Mouse (Mus musculus) brain, embryonic 14.5 days (tissue): ENCODE results near the gene Ecm2. TPM values are rescaled to one million over a fixed set of nuclear protein-coding genes. Genes with fewer than 3 reads are reported as not detected.

Experiments
- DNase-seq: peaks from one replicate; pipeline ENCODE4 v3.0.0-alpha.2; 2011; ENCODE audit warnings: low read depth
- CTCF ChIP-seq: fragments of 200-500 bp; IDR thresholded peaks from 2 replicates; pipeline ENCODE4 v1.5.1; 2012; ENCODE audit warnings: inconsistent platforms, mild to moderate bottlenecking, moderate library complexity, borderline replicate concordance; ENCODE audit not compliant: insufficient read depth, insufficient read length; ENCODE audit errors: extremely low read depth
- POLR2A ChIP-seq: fragments of 200-500 bp; IDR thresholded peaks from 2 replicates; pipeline ENCODE4 v1.6.1; 2012; ENCODE audit warnings: mild to moderate bottlenecking, inconsistent platforms, borderline replicate concordance; ENCODE audit not compliant: poor library complexity, insufficient read depth, insufficient read length, severe bottlenecking; ENCODE audit errors: extremely low read depth
- polyA plus RNA-seq: library from polyadenylated mRNA; depleted of rRNA; stranded (reverse); fragments of >200 nt; gene quantifications from 2 replicates; pipeline ENCODE4 v1.2.3, GENCODE M21; 2012

The Ecm2 gene
- polyA plus RNA-seq, 1 experiment: 2.8 TPM

GRCm38 (mm10) chr13:49471981-49472675 is 32.5 kb upstream of the Ecm2 start:
- DNase-seq: no peak
- TF ChIP-seq CTCF (no peak), POLR2A (no peak)

GRCm38 (mm10) chr13:49472676-49473005 is 32.0 kb upstream of the Ecm2 start:
- no peak for TF ChIP-seq POLR2A
- no peak for TF ChIP-seq CTCF

GRCm38 (mm10) chr13:49477887-49478286 is 26.7 kb upstream of the Ecm2 start:
- DNase-seq: no peak
- TF ChIP-seq POLR2A (no peak), CTCF (no peak)

More at GRCm38 (mm10) chr13:49472676-49473005, 32.0 kb upstream of the Ecm2 start:
- no peak for DNase-seq

- TF ChIP-seq POLR2A: no peak
- DNase-seq: no peak
Observed at GRCm38 (mm10) chr13:49478851-49479374, 25.7 kb upstream of the Ecm2 start.

- DNase-seq: peak; percentile 20
- TF ChIP-seq CTCF: no peak
- TF ChIP-seq POLR2A: no peak
Observed at GRCm38 (mm10) chr13:49479399-49479798, 25.2 kb upstream of the Ecm2 start.

GRCm38 (mm10) chr13:49480057-49480456 is 24.6 kb upstream of the Ecm2 start:
- peak; percentile 79 for DNase-seq
- TF ChIP-seq CTCF: no peak
- no peak for TF ChIP-seq POLR2A

GRCm38 (mm10) chr13:49480551-49480950 is 24.1 kb upstream of the Ecm2 start:
- no peak for TF ChIP-seq POLR2A
- no peak for TF ChIP-seq CTCF
- peak; percentile 68 for DNase-seq

- DNase-seq: peak; percentile 28
- TF ChIP-seq CTCF (no peak), POLR2A (no peak)
Observed at GRCm38 (mm10) chr13:49485388-49485787, 19.2 kb upstream of the Ecm2 start.

- TF ChIP-seq POLR2A (no peak), CTCF (no peak)
- peak; percentile 6 for DNase-seq
Observed at GRCm38 (mm10) chr13:49492376-49493368, 11.9 kb upstream of the Ecm2 start, which contains the start of gene Tes3-ps. Gene Tes3-ps (plus strand): TSS chr13:49493318.

GRCm38 (mm10) chr13:49505776-49506175 is 1.2 kb downstream of the Ecm2 start:
- no peak for DNase-seq
- TF ChIP-seq POLR2A (no peak), CTCF (no peak)

GRCm38 (mm10) chr13:49507176-49507575 is 2.6 kb downstream of the Ecm2 start:
- no peak for TF ChIP-seq CTCF
- no peak for TF ChIP-seq POLR2A
- DNase-seq: peak; percentile 7

GRCm38 (mm10) chr13:49518761-49519160 is 14.2 kb downstream of the Ecm2 start:
- DNase-seq: no peak
- TF ChIP-seq CTCF (no peak), POLR2A (no peak)
